Mouse (Mus musculus) testis, adult 2 months (tissue): Measurements from ENCODE around the gene Zfp697.
"Not testable (repeated sequence)": the region's sequence is repeated elsewhere in the genome, so short reads cannot be mapped to it uniquely, and the experiment has no call there.

Experiments used
- CTCF ChIP-seq: fragments of 200-500 bp; IDR thresholded peaks from 2 replicates; pipeline ENCODE4 v1.5.1; 2012; ENCODE audit warnings: low read depth, mild to moderate bottlenecking, inconsistent platforms, low read length, moderate library complexity; ENCODE audit not compliant: control insufficient read depth, insufficient read depth, insufficient replicate concordance
- POLR2A ChIP-seq: fragments of 200-500 bp; IDR thresholded peaks from 2 replicates; pipeline ENCODE4 v1.6.1; 2012; ENCODE audit warnings: low read depth, mild to moderate bottlenecking, inconsistent platforms, low read length, moderate library complexity; ENCODE audit not compliant: control insufficient read depth

GRCm38 (mm10) chr3:98510414-98510813 lies 128.2 kb downstream of the Zfp697 start, which contains the start of gene Hsd3b4:
- not testable (repeated sequence) for TF ChIP-seq CTCF, POLR2A
